Mouse (Mus musculus): ENCODE results near the gene Ndufa4l2. TPM values are rescaled to one million over a fixed set of nuclear protein-coding genes. Genes with fewer than 3 reads are reported as not detected.

Gene Ndufa4l2
- total RNA-seq (2023; ENCODE audit: inconsistent age), result not detected in 4 replicates

GRCm38 (mm10) chr10:127514764-127515163 lies at the start of gene Ndufa4l2:
TSS of gene Ndufa4l2 (plus strand) at chr10:127514967.

GRCm38 (mm10) chr10:127500894-127501893 lies 13.6 kb upstream of the Ndufa4l2 start, which contains the start of gene Stac3:
TSS of gene Stac3 (plus strand) at chr10:127501686.

GRCm38 (mm10) chr10:127522088-127522581 lies 7.4 kb downstream of the Ndufa4l2 start, which contains the start of gene Shmt2:
TSS of gene Shmt2 (minus strand) at chr10:127522444.

GRCm38 (mm10) chr10:127534036-127534928 lies 19.5 kb downstream of the Ndufa4l2 start, which contains the start of gene Nxph4:
TSS of gene Nxph4 (minus strand) at chr10:127534559.

Other genes starting within 250 kb of the Ndufa4l2 start
- 98.5 to 110 TPM (median 104 TPM) in 4 replicates for gene Dctn2, start 248.6 kb upstream of the Ndufa4l2 start, total RNA-seq (2023; ENCODE audit: inconsistent age)
- gene Mbd6, start 225.9 kb upstream of the Ndufa4l2 start, total RNA-seq (2023; ENCODE audit: inconsistent age), result 110 to 114 TPM (median 112 TPM) in 4 replicates
- 50.8 to 76.3 TPM (median 70.5 TPM) in 4 replicates for gene Mars, start 203.2 kb upstream of the Ndufa4l2 start, total RNA-seq (2023; ENCODE audit: inconsistent age)
- gene Arhgap9, start 193.0 kb upstream of the Ndufa4l2 start, total RNA-seq (2023; ENCODE audit: inconsistent age), result 100 to 111 TPM (median 107 TPM) in 4 replicates
- gene Gli1, start 173.0 kb upstream of the Ndufa4l2 start, total RNA-seq (2023; ENCODE audit: inconsistent age), result 0.13 TPM in 1 of 4 replicates, not detected in the others
- not detected in 4 replicates for gene Inhbe, start 160.6 kb upstream of the Ndufa4l2 start, total RNA-seq (2023; ENCODE audit: inconsistent age)
- not detected in 4 replicates for gene Inhbc, start 144.5 kb upstream of the Ndufa4l2 start, total RNA-seq (2023; ENCODE audit: inconsistent age)
- 115 to 122 TPM (median 119 TPM) in 4 replicates for gene R3hdm2, start 134.6 kb upstream of the Ndufa4l2 start, total RNA-seq (2023; ENCODE audit: inconsistent age)
- 5.6 to 12.8 TPM (median 10.4 TPM) in 4 replicates for gene Stac3, start 13.3 kb upstream of the Ndufa4l2 start, total RNA-seq (2023; ENCODE audit: inconsistent age)
- gene Shmt2, start 7.5 kb downstream of the Ndufa4l2 start, total RNA-seq (2023; ENCODE audit: inconsistent age), result 68.8 to 81.0 TPM (median 69.2 TPM) in 4 replicates
- gene Nxph4, start 19.6 kb downstream of the Ndufa4l2 start, total RNA-seq (2023; ENCODE audit: inconsistent age), result not detected in 4 replicates
- 2.2 to 4.3 TPM (median 3.3 TPM) in 4 replicates for gene Lrp1, start 106.2 kb downstream of the Ndufa4l2 start, total RNA-seq (2023; ENCODE audit: inconsistent age)
- 226 to 243 TPM (median 231 TPM) in 4 replicates for gene Stat6, start 128.0 kb downstream of the Ndufa4l2 start, total RNA-seq (2023; ENCODE audit: inconsistent age)
- gene Nemp1, start 151.9 kb downstream of the Ndufa4l2 start, total RNA-seq (2023; ENCODE audit: inconsistent age), result 8.6 to 12.6 TPM (median 10.8 TPM) in 4 replicates
- gene Nab2, start 153.6 kb downstream of the Ndufa4l2 start, total RNA-seq (2023; ENCODE audit: inconsistent age), result 34.6 to 46.9 TPM (median 38.1 TPM) in 4 replicates
- 0.29 to 0.72 TPM (median 0.60 TPM) in 4 replicates for gene Myo1a, start 190.2 kb downstream of the Ndufa4l2 start, total RNA-seq (2023; ENCODE audit: inconsistent age)
- gene Tac2, start 209.5 kb downstream of the Ndufa4l2 start, total RNA-seq (2023; ENCODE audit: inconsistent age), result not detected in 4 replicates
- 13.5 to 15.8 TPM (median 15.2 TPM) in 4 replicates for gene Zbtb39, start 224.6 kb downstream of the Ndufa4l2 start, total RNA-seq (2023; ENCODE audit: inconsistent age)
- gene Gpr182, start 236.8 kb downstream of the Ndufa4l2 start, total RNA-seq (2023; ENCODE audit: inconsistent age), result not detected in 4 replicates
- 0.12 to 0.19 TPM in 2 of 4 replicates, not detected in the others for gene Rdh1, start 244.8 kb downstream of the Ndufa4l2 start, total RNA-seq (2023; ENCODE audit: inconsistent age)
- gene Rdh16f1, start 244.8 kb downstream of the Ndufa4l2 start, total RNA-seq (2023; ENCODE audit: inconsistent age), result not detected in 4 replicates

All from B cell, adult (primary cell).